Mouse (Mus musculus) heart, postnatal 36 days (tissue): ENCODE results near the gene Cd47. TPM values are rescaled to one million over a fixed set of nuclear protein-coding genes. Genes with fewer than 3 reads are reported as not detected.

Experiments
- DNase-seq, 2 experiments: peaks; one replicate each; pipeline ENCODE4 v3.0.0; 2021 to 2022
- intact Hi-C: fragments of 180-260 bp; cut with DNase I; formaldehyde crosslinking; loops from one replicate; pipeline ENCODE4 v1.15.1; 2025
- total RNA-seq, 2 experiments: library from RNA; stranded (reverse); gene quantifications; 2 replicates each; pipeline ENCODE4 v1.2.3; 2021

The Cd47 gene
- total RNA-seq = 10 to 100 TPM; 82.9 to 83.0 TPM

- intact Hi-C loops = no loop called here
- no peak for DNase-seq
These were observed at the start of gene Cd47 for GRCm38 (mm10) chr16:49799597-49800561. TSS of gene Cd47 (plus strand) at chr16:49800533.

DNA sequence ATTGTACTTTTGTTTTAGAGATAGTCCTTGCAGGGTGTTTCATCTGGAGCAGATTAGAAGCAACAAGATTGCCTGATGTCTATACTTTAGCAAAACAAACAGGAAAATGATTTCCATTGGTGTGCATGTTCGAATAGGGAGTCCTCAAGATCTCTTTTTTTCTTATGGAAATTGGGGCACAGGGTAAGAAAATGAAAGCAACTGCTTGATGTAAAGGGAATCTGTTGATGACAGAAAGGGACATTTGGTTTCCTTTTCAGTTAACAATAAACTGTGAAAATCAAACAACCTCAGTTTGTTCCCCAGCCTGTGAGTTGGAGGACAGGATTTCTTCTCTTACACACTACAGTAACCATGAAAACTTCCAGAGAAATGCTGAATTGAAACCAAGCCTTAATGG lies 47.4 kb upstream of the Cd47 start:
- intact Hi-C loops = no loop called here
- no peak for DNase-seq

GRCm38 (mm10) chr16:49753318-49753717 lies 47.0 kb upstream of the Cd47 start:
- no peak for DNase-seq
- intact Hi-C loops = no loop called here

DNA sequence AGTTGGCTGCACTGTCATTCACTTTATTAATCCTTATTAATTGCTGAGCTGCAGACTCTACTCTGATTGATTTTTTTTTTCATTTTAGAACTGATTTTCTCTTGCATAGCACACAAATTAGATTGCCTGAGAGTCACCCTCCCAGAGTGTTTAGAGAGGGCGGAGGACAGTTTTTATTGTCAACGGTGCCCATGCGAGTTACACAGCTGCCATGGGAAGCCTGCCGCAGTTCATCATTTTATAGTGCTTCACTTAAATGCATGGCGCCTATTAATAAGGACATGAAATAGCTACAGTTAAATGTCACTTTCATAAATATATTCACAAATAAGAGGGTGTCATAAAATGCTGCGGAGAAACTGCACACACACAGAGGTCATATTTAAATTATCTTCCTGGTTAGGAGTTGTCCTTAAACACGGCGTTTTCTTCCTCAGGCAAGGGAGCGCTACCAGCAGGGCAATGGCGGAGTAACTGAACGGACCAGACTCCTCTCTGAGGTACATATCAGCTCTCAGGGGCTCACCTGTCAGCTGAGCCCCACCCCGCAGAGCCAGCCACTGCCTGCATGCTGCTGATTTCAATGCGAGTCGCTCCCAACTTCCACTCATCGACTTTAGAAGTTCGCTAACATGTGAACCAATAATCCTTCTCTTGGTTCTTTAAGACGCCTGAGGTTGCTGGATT lies 39.7 kb upstream of the Cd47 start:
- intact Hi-C loops = loop anchor here (5.0 kb wide), 1 partner anchor 258 kb away; no protein-coding TSS in a partner anchor
- DNase-seq = no peak

DNA sequence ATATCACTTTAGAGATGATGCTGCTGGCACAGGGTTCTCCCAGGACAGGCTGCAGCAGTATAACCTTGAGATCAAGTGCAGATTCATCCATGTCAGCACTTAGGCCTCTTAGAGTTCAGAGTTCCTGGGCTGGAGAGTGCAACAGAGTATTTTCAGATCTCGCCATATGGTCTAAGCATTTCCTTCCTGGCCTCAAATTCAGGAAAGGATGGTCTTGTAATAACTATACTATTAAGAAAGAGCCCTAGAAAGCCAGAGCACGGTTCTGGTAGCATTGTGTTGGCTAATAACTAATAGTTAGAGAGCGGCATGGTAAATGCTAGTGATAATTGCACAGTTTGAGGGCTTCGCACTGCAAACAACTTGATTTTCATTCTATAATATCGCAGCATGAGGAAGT lies 38.4 kb upstream of the Cd47 start:
- intact Hi-C loops = loop anchor here (5.0 kb wide), 1 partner anchor 260 kb away; no protein-coding TSS in a partner anchor
- DNase-seq = no peak

- intact Hi-C loops = loop anchor here (2.0 to 5.0 kb wide), 3 partner anchors 71 to 281 kb away; no protein-coding TSS in a partner anchor
- peak; percentile 27 to 34 for DNase-seq
These were observed 34.0 kb upstream of the Cd47 start for GRCm38 (mm10) chr16:49766326-49766725.

- intact Hi-C loops = loop anchor here (5.0 kb wide), 2 partner anchors 69 to 279 kb away; no protein-coding TSS in a partner anchor
These were observed 31.8 kb upstream of the Cd47 start for GRCm38 (mm10) chr16:49768491-49769031.

DNA sequence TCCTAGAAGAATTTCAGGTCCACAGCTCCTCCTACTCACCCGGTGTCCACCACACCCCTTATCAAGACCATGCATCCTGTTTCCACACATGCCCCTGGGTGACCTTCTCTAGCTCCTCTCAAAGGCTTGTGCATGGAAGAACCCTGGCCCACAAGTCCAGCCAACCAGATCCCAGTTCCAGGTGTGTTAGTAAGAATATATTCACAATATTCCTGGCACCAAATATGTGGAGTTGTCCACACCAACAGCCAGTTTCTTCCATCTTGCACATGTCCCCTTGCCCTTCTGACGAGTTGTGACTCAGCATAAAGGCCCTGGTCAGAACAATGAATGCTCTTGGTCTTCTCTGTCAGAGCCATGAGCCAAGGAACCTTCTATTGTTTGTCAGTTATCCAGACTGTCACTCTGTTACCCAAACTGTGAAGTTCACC lies 30.5 kb upstream of the Cd47 start:
- DNase-seq = no peak
- intact Hi-C loops = loop anchor here (5.0 kb wide), 2 partner anchors 67 to 277 kb away; no protein-coding TSS in a partner anchor

More at GRCm38 (mm10) chr16:49768491-49769031, 31.8 kb upstream of the Cd47 start:
- DNase-seq = no peak

DNA sequence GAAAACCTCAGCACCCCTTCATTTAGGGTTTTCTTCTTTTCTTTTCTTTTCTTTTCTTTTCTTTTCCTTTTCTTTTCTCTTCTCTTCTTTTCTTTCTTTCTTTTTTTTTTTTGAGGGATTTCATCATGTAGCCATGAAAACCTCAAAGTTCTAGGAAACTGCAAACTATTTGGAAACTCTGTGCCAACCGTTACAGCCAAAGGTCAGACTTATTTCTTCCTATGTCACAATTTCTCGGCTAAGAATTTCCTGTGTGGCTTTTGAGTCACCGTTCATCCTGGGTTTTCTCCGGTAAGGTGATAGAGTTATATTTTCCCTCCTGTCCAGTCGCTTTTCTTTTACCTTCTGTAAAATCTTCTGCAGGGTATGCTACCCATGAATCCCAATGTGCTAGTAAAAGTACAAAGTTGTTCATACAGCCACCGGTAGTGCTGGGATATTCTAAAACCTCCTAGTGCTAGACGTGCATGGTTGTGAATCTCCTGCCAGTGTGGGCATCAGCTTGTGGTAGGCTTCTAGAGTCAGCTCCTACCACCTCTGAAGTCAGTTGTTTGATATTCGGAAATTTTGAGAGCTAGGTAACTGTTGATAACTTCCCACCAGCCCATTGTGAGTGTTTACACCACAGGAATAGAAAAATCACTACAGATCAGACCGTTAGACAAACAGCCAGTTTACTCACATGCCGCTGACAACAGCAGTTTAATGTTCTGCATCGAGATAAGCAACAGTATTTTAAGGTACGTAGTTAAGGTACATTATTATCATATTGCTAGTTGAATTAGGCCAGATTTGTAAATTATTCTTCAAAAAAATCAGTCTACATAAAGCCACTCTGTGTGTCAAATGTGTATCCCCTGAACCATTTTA lies 29.8 kb upstream of the Cd47 start:
- no peak for DNase-seq
- intact Hi-C loops = no loop called here

GRCm38 (mm10) chr16:49771609-49772396 lies 28.5 kb upstream of the Cd47 start:
- no peak for DNase-seq
- intact Hi-C loops = no loop called here

DNA sequence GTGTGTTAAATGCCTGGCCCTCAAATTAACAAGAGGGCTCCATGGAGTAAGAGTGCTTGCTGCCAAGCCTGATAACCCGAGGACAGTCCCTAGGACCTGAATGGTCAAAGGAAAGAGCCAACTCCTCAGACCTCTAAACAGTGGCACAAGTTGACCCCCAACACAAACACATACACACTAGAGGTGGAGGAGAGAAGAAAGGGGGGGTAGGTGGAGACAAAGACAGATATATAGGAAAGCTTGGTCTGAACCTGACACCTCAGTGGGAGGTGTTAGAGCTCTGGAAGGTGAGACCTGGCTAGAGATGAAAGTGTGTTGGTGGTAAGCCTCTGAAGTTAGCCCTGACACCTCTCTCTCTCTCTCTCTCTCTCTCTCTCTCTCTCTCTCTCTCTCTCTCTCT lies 27.8 kb upstream of the Cd47 start:
- DNase-seq = no peak
- intact Hi-C loops = no loop called here

- intact Hi-C loops = no loop called here
- DNase-seq = no peak
These were observed 27.3 kb upstream of the Cd47 start for GRCm38 (mm10) chr16:49773068-49773467.

- intact Hi-C loops = no loop called here
These were observed 26.0 kb upstream of the Cd47 start for GRCm38 (mm10) chr16:49774059-49775001.

GRCm38 (mm10) chr16:49775002-49775966 lies 25.0 kb upstream of the Cd47 start:
- DNase-seq = no peak
- intact Hi-C loops = no loop called here

More at GRCm38 (mm10) chr16:49774059-49775001, 26.0 kb upstream of the Cd47 start:
- no peak for DNase-seq

DNA sequence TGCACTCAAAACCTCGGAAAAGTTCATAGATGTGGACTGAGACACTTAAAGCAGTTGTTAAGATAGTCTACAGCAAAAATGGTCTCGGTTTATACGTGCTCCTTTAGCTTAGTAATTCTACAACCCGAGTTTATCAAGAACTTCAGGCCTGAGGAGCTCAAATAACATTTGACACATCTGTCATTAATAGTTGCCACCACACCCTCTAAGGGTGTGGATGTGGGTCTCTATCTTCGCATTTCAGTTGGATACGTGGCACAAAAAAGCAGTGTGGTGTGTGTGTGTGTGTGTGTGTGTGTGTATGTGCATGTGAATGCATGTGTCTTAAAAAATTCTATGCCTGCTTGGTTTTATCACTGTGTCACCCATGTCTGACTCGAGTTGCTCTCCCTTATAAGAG lies 23.4 kb upstream of the Cd47 start:
- no peak for DNase-seq
- intact Hi-C loops = no loop called here

- DNase-seq = no peak
- intact Hi-C loops = no loop called here
These were observed 18.7 kb upstream of the Cd47 start for GRCm38 (mm10) chr16:49781556-49782156.
